Mouse (Mus musculus) cortical plate, adult 2 months (tissue): ENCODE data around the gene Tbc1d5.

ENCODE experiments used
- CTCF ChIP-seq: fragments of 200-500 bp; IDR thresholded peaks from 2 replicates; pipeline ENCODE4 v1.5.1; 2011; ENCODE audit warnings: mild to moderate bottlenecking, control low read depth, low read length; ENCODE audit not compliant: insufficient read depth; ENCODE audit errors: extremely low read depth
- POLR2A ChIP-seq: fragments of 200-500 bp; IDR thresholded peaks from 2 replicates; pipeline ENCODE4 v1.6.1; 2011; ENCODE audit warnings: mild to moderate bottlenecking, low read length, control low read depth; ENCODE audit not compliant: insufficient read depth; ENCODE audit errors: extremely low read depth

DNA sequence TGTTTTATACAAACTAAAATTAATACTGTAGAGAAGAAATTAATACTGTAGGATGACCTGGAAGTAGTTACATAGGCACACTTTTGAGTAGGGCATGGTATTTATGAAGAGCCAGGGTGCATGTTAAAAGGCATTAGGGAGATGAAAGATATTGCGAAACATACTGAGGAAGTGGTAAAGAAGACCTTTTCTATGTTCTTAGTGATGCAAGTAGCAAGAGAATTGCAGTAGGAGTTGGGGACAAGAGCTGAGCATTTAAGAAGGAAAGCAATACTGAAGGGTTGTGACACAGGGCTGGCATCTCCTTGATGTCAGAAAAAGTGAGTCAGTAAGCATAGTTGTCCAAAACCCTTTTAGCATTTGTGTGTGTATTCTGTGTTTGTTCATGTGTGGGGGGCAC, 289.7 kb downstream of the Tbc1d5 start:
- TF ChIP-seq CTCF (no peak), POLR2A (no peak)
